Mouse (Mus musculus) G1E (cell line): ENCODE results near the gene Mical3.

ENCODE experiments used
- CTCF ChIP-seq: IDR thresholded peaks from 2 replicates; pipeline ENCODE4 v1.5.1; 2012; ENCODE audit warnings: low read depth, low read length, inconsistent platforms, mixed read lengths
- POLR2AphosphoS5 ChIP-seq: IDR thresholded peaks from 2 replicates; pipeline ENCODE4 v1.6.1; 2012; ENCODE audit warnings: low read depth, low read length, inconsistent platforms; ENCODE audit not compliant: insufficient replicate concordance
- TAL1 ChIP-seq: conservative IDR thresholded peaks from 2 replicates; pipeline ENCODE4 v1.6.1; 2012; ENCODE audit warnings: low read depth, low read length, inconsistent platforms, mixed read lengths

DNA sequence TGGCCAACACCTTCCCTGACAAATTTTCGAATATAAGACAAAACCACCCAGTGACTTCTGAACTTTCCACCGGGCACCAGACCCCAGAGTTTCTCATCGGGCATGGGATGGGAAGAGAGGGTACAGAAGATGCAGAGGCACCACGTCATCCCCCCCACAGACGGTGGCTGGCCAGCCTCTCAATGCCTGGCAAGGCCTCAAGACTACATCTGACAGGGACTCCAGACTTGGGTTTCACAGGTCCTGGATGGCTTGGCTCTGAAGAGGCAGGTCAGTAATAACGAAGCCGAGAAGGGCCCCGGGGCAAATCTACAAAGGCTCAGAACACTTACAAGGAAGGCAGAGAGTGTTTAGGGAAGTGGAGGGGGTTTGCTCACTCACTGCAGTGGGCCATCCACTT is 33.9 kb downstream of the Mical3 start:
- TF ChIP-seq CTCF (no peak), POLR2AphosphoS5 (no peak), TAL1 (no peak)
